Mouse (Mus musculus) retina, embryonic 14.5 days (tissue): ENCODE measurements at regions not wholly inside any gene's neighbourhood (a gene's known extent, or its start where the extent isn't known, plus 50 kb on each side); places are given as distances from the start of the nearest gene placed in this dataset.

Experiments used
- DNase-seq: peaks from one replicate; pipeline ENCODE4 v3.0.0-alpha.2; 2015; ENCODE audit warnings: low spot score

- DNase-seq = no peak
Observed at GRCm38 (mm10) chr1:163190841-163191240, 105.4 kb upstream of the Mroh9 start.

- no peak for DNase-seq
Observed at GRCm38 (mm10) chr1:163181851-163182250, 96.4 kb upstream of the Mroh9 start.

GRCm38 (mm10) chr1:163177011-163177410, 91.5 kb upstream of the Mroh9 start:
- DNase-seq = peak; percentile 62

GRCm38 (mm10) chr1:163167051-163167450, 81.6 kb upstream of the Mroh9 start:
- DNase-seq = no peak

GRCm38 (mm10) chr1:163163636-163164035, 78.2 kb upstream of the Mroh9 start:
- no peak for DNase-seq

- DNase-seq = no peak
Observed at GRCm38 (mm10) chr1:163159911-163160310, 74.4 kb upstream of the Mroh9 start.

GRCm38 (mm10) chr1:163158491-163158890, 73.0 kb upstream of the Mroh9 start:
- DNase-seq = no peak

GRCm38 (mm10) chr1:163150203-163150855, 64.9 kb upstream of the Mroh9 start:
- DNase-seq = peak; percentile 91

- DNase-seq = no peak
Observed at GRCm38 (mm10) chr1:163146641-163147040, 61.2 kb upstream of the Mroh9 start.

- no peak for DNase-seq
Observed at GRCm38 (mm10) chr1:163143113-163143512, 57.6 kb upstream of the Mroh9 start.

GRCm38 (mm10) chr1:163141471-163141870, 56.0 kb upstream of the Mroh9 start:
- DNase-seq = no peak

GRCm38 (mm10) chr1:163138179-163138578, 52.7 kb upstream of the Mroh9 start:
- DNase-seq = no peak
